Mouse (Mus musculus) small intestine, adult 2 months (tissue): Measurements from ENCODE around the gene Ush1g.

ENCODE experiments used
- CTCF ChIP-seq: fragments of 200-500 bp; IDR thresholded peaks from 2 replicates; pipeline ENCODE4 v1.5.1; 2012; ENCODE audit warnings: low read depth, mild to moderate bottlenecking, control low read depth, inconsistent platforms, low read length, moderate library complexity, mixed read lengths; ENCODE audit not compliant: insufficient replicate concordance, insufficient read length; ENCODE audit errors: extremely low read depth
- POLR2A ChIP-seq: fragments of 200-500 bp; IDR thresholded peaks from 2 replicates; pipeline ENCODE4 v1.6.1; 2012; ENCODE audit warnings: low read depth, mild to moderate bottlenecking, control low read depth, inconsistent platforms, low read length, moderate library complexity

DNA sequence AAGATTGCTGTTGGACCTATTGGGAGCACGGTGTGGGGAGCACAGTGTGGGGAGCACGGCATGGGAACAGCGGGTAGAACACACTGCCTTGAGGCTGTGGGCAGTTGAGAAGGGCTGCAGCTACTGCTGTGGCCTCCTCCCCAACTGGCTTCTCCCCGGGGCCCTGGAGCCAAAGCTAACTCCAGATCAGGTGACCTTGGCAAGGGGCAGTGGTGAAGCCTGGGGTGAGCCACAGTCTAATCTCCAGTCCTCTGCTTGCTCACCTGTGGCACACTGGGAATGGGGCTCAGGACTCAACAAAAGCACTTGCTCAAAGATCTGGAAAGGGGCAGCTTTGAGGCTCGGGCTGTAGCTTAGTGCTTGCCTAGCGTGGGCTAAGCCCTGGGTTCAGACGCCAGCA, 4.6 kb downstream of the Ush1g start:
- TF ChIP-seq CTCF (no peak), POLR2A (no peak)
